Mouse (Mus musculus) mature B cell (primary cell): ENCODE data around the gene 4930502E18Rik.
"Not testable (repeated sequence)": the region's sequence is repeated elsewhere in the genome, so short reads cannot be mapped to it uniquely, and the experiment has no call there.

Experiments
- in situ Hi-C: fragments of 300-500 bp; cut with MboI; formaldehyde crosslinking; loops from 2 replicates; pipeline ENCODE4 v1.14.3; 2019

4930502E18Rik gene

DNA sequence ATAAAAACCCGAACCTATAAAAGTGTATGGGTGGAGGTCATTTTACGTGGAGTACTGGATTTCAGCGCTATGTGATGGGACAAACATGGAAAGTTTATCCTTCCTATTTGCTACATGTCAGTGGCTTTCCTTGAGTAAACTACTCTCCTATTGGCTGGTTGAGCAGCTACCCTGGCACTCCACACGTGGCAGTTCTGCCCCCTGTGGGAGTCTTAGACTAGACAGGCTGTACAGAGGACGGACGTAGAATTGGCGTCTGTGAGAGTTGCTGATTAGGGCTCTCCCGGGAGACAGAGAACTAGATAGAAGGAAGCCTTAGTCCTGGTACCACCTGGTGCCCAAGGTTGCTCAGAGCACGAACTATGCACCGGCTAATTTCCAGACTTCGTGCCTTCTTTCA, at the start of gene 4930502E18Rik:
Gene 4930502E18Rik (plus strand): TSS at position 231 of the 400 bp plus-strand sequence.
- in situ Hi-C loops = no loop called here

DNA sequence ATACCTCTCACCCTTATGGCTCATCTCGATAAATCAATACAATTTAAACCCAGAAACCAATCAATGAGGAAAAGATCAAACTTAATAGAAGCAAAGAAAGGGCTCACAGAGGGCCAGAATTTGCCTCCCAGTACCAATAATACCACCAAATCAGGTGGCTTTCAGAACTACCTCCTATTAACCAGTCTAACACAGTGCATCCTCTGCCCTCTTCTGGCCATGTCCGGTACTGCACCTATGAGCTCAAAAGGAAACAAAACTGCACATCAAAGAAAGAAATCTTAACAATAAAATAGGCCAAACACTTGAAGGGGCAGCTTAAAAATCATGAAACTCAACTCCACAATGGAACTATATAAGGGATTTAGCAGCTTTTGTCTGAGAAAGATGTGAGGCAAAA, 47.7 kb upstream of the 4930502E18Rik start:
- in situ Hi-C loops = not testable (repeated sequence)

DNA sequence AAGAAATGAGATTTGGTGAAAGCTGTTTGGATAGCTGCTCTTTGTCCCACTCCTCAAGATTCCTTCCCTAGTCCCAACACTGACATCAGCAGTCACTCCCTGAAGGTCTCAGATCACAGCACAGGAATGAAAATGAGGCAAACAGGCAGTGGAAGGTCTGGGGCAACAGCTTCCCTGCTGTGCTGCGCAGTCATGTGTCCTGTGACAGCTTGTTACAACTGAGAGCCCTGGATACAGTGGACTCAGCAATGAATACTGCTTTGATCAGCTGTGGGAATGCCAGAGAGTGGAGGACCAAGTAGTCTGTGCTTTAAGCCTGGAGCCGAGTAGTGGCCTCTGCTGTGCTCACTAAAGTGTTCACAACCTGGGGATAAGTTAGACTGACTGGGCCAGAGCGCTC, 42.0 kb upstream of the 4930502E18Rik start:
- in situ Hi-C loops = not testable (repeated sequence)

DNA sequence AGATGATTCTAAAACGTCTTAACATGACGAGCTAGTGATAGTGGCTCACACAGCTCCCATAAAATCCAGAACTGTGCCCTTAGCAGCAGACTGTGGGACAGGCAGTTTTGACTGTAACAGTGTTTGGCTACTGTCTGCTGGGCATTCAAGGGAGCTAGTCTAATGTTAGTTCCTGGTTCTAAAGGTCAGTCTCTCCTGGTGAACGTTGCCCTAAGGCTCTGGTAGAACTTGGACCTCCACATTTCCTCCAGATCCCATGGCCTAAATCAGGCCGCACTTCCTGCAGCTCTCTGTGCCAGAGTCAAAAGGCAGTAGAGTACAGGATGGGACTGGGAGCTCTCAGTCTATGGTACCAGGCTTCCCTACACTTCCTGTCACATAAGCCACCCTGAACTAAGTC, 40.0 kb upstream of the 4930502E18Rik start:
- in situ Hi-C loops = not testable (repeated sequence)

DNA sequence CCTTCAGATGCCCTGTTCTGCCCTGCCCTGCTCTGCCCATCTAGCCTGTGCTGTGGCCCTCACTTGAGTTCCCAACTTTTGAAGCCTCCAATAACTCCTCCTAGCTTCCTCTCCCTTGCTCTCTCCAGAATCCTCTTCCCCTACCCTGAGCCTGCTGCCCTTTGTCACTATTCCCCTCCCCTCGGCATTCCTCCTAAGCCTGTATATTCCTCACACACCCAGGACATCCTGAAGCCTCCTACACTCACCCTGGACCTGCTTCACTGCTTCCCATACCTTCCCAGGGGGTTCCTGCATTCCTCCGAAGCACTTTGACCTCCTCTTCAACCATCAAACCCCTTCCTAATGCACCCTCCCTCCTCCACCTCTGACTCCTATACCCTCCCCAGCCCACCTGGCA, 32.6 kb upstream of the 4930502E18Rik start:
- in situ Hi-C loops = no loop called here

DNA sequence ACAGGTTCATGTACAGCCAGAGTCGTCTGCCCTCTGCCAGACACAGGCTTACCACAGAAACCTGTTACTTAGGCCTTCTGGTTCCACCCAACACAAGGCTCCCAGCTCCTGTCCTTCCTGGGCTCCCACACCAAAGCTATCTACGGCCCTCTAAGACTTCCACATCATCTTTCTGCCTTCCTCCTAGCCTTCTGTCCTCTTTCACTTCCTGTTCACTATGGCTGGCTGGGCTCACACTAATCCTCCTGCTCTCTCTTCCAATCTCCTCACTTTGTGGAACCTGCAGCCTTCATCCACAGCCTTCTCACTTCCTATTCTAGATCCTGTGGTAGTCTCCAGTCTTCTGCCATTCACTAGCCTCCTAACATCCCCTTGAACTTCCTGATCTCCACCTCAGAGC, 31.5 kb upstream of the 4930502E18Rik start:
- in situ Hi-C loops = no loop called here

DNA sequence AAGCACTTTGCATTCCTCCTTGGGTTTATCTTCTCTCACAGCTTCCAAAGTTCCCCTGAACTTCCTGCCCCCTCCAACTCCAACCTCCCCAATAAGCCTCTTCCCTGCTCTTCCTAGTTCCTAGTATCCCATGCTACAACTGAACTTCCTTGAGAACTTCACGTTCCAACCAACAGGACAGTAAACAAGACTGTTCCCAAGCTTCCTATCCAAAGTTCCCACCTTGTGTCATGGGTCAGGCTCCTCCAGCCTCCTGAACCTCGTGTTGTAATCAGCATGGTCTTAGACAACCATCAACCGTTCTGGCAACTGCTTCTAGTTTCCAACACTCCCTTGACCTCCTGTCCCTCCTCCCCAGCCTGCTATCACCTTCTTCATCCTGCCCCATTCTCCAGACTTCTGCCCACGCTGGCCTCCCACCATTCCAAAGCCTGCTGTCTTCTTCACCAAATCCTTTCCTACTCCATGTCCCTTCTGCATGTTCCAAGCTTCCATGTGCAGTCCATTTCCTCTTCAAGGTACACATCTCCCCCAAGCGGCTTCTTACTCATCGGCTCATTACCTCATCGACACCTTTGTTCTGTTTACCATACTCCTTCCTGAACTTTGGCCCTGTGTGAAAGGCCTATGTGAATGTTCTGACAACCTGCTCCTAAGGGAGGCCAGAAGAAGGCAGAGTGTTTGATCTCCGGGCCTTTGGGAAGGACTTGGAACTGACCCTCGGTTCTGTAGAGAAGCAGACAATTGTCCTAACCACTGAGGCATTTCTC, 30.4 kb upstream of the 4930502E18Rik start:
- in situ Hi-C loops = no loop called here

DNA sequence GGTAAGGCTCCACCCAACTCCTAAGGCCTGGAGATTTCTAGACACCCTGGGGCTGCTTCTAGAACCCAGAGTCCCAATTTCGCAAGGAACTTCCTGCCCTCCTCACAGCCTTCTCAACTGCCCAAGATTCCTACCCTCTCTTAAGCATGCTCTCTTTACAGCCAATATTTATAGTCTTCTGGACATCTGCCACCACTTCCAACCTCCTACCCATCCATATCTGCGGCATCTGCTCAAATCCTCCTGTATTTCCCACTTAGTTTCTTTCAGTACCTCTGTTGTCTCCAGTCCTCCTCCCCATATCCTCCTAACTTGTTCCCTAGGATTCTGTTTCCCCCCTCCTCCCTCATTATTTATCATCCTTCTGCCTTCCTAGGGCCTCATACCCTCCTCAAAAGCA, 25.4 kb upstream of the 4930502E18Rik start:
- in situ Hi-C loops = no loop called here

DNA sequence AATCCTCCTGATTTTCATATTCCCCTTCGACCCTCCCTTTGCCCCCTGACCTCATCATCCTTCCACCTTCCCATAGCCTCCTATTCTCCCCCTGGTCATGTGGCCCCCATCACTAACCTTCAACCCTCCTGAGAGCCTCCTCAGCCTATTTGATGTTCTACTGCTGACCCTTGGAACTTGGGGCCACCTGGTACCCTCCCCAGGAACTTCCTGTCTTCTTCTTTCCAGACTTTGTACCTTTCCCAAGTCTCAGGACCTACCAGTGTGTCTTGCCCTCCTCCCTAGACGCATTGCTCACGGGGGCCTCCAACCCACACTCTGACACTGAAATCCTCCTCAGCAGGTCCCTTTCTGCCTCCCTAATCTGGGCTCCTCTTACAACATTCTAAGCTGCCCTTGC, 22.0 kb upstream of the 4930502E18Rik start:
- in situ Hi-C loops = no loop called here

DNA sequence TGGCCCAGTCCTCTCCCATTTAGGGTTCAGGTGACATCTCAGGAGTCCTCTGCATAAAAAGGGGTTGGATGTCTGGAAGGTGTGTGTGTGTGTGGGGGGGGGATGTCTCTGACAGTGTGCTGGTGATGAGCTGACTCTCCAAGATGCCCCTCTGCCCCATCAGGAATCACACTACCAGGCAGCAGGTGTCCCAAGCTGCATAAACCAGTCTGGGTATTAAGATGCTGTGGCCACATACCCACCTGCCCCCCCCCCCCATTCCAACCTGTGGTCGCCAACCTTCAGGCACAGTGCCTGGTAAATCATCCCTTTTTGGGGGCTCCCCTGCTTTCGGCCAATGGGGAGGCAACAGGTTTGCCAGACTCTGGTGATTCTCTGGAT, 8.7 kb upstream of the 4930502E18Rik start:
- in situ Hi-C loops = no loop called here

DNA sequence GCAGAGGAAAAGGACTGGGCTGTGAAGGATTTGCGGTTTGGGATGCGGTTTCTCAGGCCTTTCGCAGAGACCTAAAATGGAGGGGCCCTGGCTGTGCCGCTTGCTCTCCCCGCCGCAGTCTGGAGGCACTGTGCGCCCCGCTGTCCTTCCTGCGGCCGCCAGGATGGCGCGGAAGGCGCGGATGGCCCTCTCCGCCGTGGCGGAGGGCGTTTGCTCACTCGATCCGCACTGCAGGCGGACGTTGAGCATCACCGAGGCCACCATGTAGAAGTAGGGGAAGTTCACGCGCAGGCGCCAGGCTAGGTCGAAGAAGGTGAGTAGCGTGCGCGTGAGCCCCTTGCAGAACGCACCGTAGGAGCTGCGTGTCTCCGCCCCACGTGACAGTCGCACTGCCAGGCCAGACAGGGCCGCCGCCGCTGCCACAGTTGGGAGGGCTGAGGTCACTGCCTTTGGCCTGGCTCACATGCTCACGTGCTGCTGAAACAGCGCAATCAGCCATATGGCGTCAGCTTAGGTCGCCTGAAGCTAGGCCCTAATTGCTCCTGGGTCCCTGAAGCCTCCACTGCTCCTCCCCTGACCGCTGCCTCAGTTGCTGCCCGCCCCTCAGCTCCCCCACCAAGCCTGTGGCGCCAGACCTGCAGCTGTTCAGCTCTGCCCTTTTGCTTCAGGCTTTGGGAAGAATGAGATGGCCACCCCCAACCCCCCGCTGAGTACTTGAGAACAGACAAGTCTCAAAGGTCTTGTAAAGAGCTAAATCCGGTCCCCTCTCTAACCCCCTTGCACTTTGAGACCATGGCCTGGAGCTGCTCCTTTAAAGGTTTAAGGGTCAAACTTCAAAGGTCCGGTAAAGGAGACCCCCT, 8.1 kb upstream of the 4930502E18Rik start:
- in situ Hi-C loops = no loop called here

DNA sequence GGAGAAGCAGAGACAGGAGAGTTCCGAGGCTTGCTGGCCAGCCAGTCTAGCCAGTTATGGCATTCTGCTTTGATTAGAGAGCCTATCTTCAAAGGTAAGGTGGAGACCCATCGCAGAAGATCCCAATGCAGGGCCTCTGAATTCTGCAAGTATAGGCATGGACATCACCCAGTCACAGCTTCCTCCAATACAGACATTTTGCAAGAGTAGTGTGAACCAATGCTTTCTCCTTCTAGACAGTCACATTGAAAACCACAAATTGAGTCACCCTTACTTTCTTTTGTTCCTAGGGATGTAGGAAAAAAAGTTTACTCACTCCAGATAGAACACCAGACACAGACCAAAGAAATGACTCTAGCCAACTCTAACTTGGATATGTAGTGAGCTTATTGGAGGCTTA, 4.3 kb downstream of the 4930502E18Rik start:
- in situ Hi-C loops = no loop called here

DNA sequence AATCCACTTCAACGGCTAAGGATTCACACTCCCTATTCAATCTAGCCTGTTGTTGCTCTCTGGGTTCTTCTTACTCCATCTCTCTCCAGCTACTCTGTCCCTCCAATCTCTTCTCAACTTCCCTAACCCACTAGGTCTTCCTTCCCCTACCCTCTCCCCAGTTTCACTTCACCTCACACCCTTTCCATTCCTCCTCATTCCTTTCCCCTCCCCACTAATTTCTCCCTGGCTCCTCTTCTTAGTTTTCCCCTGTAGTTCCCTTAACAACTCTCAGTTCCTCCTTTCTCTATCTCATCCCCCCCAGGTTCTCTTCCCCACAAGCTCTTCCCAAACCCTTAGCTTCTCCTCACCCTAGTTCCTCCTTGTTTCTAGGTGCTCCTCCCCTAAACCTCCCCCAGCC, 28.2 kb downstream of the 4930502E18Rik start:
- in situ Hi-C loops = no loop called here

DNA sequence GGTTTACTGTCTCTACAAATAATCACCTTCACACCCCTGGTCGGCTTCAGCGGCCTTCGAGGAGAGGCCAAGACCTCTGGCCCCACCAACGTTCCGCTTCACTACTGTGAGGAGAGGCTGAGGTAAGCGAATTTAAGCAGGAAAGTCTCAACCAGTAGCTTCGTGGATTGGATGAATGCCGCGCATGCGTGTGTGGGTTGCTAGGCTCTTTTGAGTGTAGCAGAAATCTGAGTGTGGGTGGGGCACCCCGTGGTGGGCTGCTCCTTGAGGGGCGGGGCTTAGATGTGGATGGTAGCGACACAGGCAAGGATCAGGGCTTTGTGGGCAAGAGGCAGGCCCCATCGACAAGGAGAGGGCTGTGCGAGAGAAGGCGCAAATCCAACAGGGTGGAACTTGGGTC, 33.1 kb downstream of the 4930502E18Rik start, which contains the start of gene 1700013H16Rik:
Gene 1700013H16Rik (minus strand): TSS at position 96 of the 400 bp plus-strand sequence.
- in situ Hi-C loops = no loop called here

DNA sequence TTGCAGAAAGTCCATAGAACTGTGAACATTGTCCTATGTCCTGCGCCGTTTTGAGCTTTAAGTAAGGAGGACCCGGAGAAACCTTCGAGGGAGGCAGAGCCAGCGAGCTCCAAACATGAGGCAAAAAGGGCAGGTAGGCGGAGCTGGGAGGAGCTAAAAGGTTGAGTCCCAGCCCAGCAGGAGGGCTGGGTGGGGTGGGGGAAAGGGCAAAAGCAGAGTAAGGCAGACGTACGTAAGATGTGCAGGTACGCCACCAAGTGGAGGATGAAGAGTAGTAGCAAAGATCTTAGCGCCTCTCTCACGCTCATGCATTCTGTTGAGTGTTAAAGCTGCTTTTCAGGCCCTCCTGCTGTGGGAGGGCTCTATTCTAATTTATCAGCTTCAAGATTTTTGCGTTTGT, 51.6 kb downstream of the 4930502E18Rik start, which contains the start of gene Zfp36l3:
Gene Zfp36l3 (minus strand): TSS at position 119 of the 400 bp plus-strand sequence.
- in situ Hi-C loops = no loop called here
